Mouse (Mus musculus) CH12.LX (cell line): Measurements from ENCODE around the gene Pik3cb. TPM values are rescaled to one million over a fixed set of nuclear protein-coding genes. Genes with fewer than 3 reads are reported as not detected.

Experiments used
- DNase-seq: peaks from one replicate; pipeline ENCODE4 v3.0.0-alpha.2; 2013; ENCODE audit errors: extremely low read depth
- H3K27ac ChIP-seq: 2 replicates; pipeline ENCODE4 v1.5.1; 2012; ENCODE audit warnings: low read depth, mild to moderate bottlenecking, control low read depth, moderate library complexity; ENCODE audit not compliant: insufficient read depth
- H3K27me3 ChIP-seq: replicated peaks from 2 replicates; pipeline ENCODE3; 2012; ENCODE audit warnings: inconsistent platforms
- H3K36me3 ChIP-seq, 2 experiments: replicated peaks in 1 of 2; 2 replicates each; pipeline versions ENCODE3 to v1.6.1; 2012; ENCODE audit warnings: inconsistent platforms in 1 of 2, low read length in 1 of 2, mild to moderate bottlenecking in 1 of 2, mixed read lengths in 1 of 2, moderate library complexity in 1 of 2; ENCODE audit not compliant: control insufficient read depth in 1 of 2, insufficient read depth in 1 of 2
- H3K4me1 ChIP-seq, 2 experiments: 2 replicates each; pipeline ENCODE4 v1.6.1; 2012; ENCODE audit warnings: inconsistent platforms in 1 of 2, moderate library complexity in 1 of 2; ENCODE audit not compliant: insufficient read depth in 2 of 2, control insufficient read depth in 1 of 2
- H3K4me2 ChIP-seq: 2 replicates; pipeline ENCODE4 v1.6.1; 2012; ENCODE audit warnings: low read depth, mild to moderate bottlenecking, control low read depth; ENCODE audit not compliant: poor library complexity, insufficient read depth, severe bottlenecking
- H3K4me3 ChIP-seq, 3 experiments: fragments of 150-350 bp in 1 of 3; sonication (generic) in 1 of 3; replicated peaks in 1 of 3; 2 replicates each; pipeline versions ENCODE3 to v1.5.1; 2011 to 2012; ENCODE audit warnings: low read depth in 2 of 3, low read length in 2 of 3, mild to moderate bottlenecking in 2 of 3, moderate library complexity in 2 of 3, control low read depth in 1 of 3, improper control_type of control experiment in 1 of 3, inconsistent platforms in 1 of 3, mixed read lengths in 1 of 3; ENCODE audit not compliant: poor library complexity in 1 of 3
- H3K79me2 ChIP-seq: replicated peaks from 2 replicates; pipeline ENCODE4 v1.6.1; 2012; ENCODE audit warnings: mild to moderate bottlenecking, moderate library complexity; ENCODE audit not compliant: control insufficient read depth, poor library complexity, insufficient read depth, severe bottlenecking; ENCODE audit errors: extremely low read depth
- H3K9ac ChIP-seq: 2 replicates; pipeline ENCODE4 v1.6.1; 2012; ENCODE audit warnings: low read depth, mild to moderate bottlenecking, control low read depth, moderate library complexity; ENCODE audit not compliant: insufficient read depth
- H3K9me3 ChIP-seq: replicated peaks from 2 replicates; pipeline ENCODE3; 2012; ENCODE audit warnings: low read length, inconsistent platforms, mixed read lengths
- CHD2 ChIP-seq: IDR thresholded peaks from 2 replicates; pipeline ENCODE4 v1.6.1; 2011; ENCODE audit warnings: low read length, improper control_type of control experiment
- EP300 ChIP-seq: IDR thresholded peaks from 2 replicates; pipeline ENCODE4 v1.6.1; 2011; ENCODE audit warnings: low read length, improper control_type of control experiment
- GABPA ChIP-seq: IDR thresholded peaks from 2 replicates; pipeline ENCODE4 v1.6.1; 2012; ENCODE audit warnings: low read depth, low read length, improper control_type of control experiment, inconsistent platforms; ENCODE audit not compliant: insufficient replicate concordance
- IRF4 ChIP-seq: IDR thresholded peaks from 2 replicates; pipeline ENCODE4 v1.6.1; 2014; ENCODE audit warnings: low read depth, mild to moderate bottlenecking, inconsistent platforms, low read length, improper control_type of control experiment
- JUND ChIP-seq: conservative IDR thresholded peaks from 2 replicates; pipeline ENCODE4 v1.6.1; 2011; ENCODE audit warnings: low read depth, low read length, improper control_type of control experiment
- MAFK ChIP-seq: IDR thresholded peaks from 2 replicates; pipeline ENCODE4 v1.6.1; 2011; ENCODE audit warnings: low read length, improper control_type of control experiment; ENCODE audit not compliant: insufficient replicate concordance
- MAX ChIP-seq: IDR thresholded peaks from 2 replicates; pipeline ENCODE4 v1.6.1; 2011; ENCODE audit warnings: low read length, improper control_type of control experiment
- MEF2A ChIP-seq: IDR thresholded peaks from 2 replicates; pipeline ENCODE4 v1.6.1; 2014; ENCODE audit warnings: low read depth, mild to moderate bottlenecking, inconsistent platforms, low read length, improper control_type of control experiment, borderline replicate concordance
- MXI1 ChIP-seq: IDR thresholded peaks from 2 replicates; pipeline ENCODE4 v1.6.1; 2011; ENCODE audit warnings: mild to moderate bottlenecking, low read depth, low read length, improper control_type of control experiment
- MYC ChIP-seq: IDR thresholded peaks from 2 replicates; pipeline ENCODE4 v1.6.1; 2011; ENCODE audit warnings: low read depth, mild to moderate bottlenecking, improper control_type of control experiment, low read length
- PAX5 ChIP-seq: IDR thresholded peaks from 2 replicates; pipeline ENCODE4 v1.6.1; 2012; ENCODE audit warnings: low read length, inconsistent platforms, mixed read lengths
- POLR2A ChIP-seq: IDR thresholded peaks from 2 replicates; pipeline ENCODE4 v1.6.1; 2011; ENCODE audit warnings: low read depth, mild to moderate bottlenecking, improper control_type of control experiment, low read length
- POLR2AphosphoS2 ChIP-seq: IDR thresholded peaks from 2 replicates; pipeline ENCODE4 v1.6.1; 2011; ENCODE audit warnings: low read depth, low read length, improper control_type of control experiment
- RAD21 ChIP-seq: IDR thresholded peaks from 2 replicates; pipeline ENCODE4 v1.6.1; 2011; ENCODE audit warnings: low read depth, mild to moderate bottlenecking, low read length, improper control_type of control experiment, moderate library complexity
- RCOR1 ChIP-seq: conservative IDR thresholded peaks from 2 replicates; pipeline ENCODE4 v1.6.1; 2012; ENCODE audit warnings: low read depth, mild to moderate bottlenecking, inconsistent platforms, low read length, improper control_type of control experiment
- SIN3A ChIP-seq: IDR thresholded peaks from 2 replicates; pipeline ENCODE4 v1.6.1; 2012; ENCODE audit warnings: low read length, improper control_type of control experiment, inconsistent platforms
- TBP ChIP-seq: conservative IDR thresholded peaks from 2 replicates; pipeline ENCODE4 v1.6.1; 2011; ENCODE audit warnings: low read depth, low read length, improper control_type of control experiment
- UBTF ChIP-seq: IDR thresholded peaks from 2 replicates; pipeline ENCODE4 v1.6.1; 2012; ENCODE audit warnings: low read depth, mild to moderate bottlenecking, inconsistent platforms, low read length, improper control_type of control experiment, moderate library complexity
- USF2 ChIP-seq: conservative IDR thresholded peaks from 2 replicates; pipeline ENCODE4 v1.6.1; 2011; ENCODE audit warnings: low read depth, low read length, improper control_type of control experiment
- ZKSCAN1 ChIP-seq: IDR thresholded peaks from 2 replicates; pipeline ENCODE4 v1.6.1; 2012; ENCODE audit warnings: low read depth, inconsistent platforms, low read length, improper control_type of control experiment, borderline replicate concordance
- ZMIZ1 ChIP-seq: IDR thresholded peaks from 2 replicates; pipeline ENCODE4 v1.6.1; 2012; ENCODE audit warnings: low read depth, mild to moderate bottlenecking, inconsistent platforms, low read length, improper control_type of control experiment
- dilution Hi-C: fragments of 300-500 bp; cut with MboI; formaldehyde crosslinking; loops from 2 replicates; pipeline ENCODE4 v1.14.3; 2020; ENCODE audit warnings: low sequenced_read_pairs; ENCODE audit not compliant: extremely low pct_unique_long_range_greater_than_20kb, extremely low pct_ligation_motif_present
- in situ Hi-C: fragments of 300-500 bp; cut with MboI; formaldehyde crosslinking; loops from 3 replicates; pipeline ENCODE4 v1.14.3; 2019; ENCODE audit warnings: low sequenced_read_pairs, low pct_ligation_motif_present, low pct_unique_long_range_greater_than_20kb, mixed read lengths
- polyA plus RNA-seq: library from polyadenylated mRNA; unstranded; fragments of >175 nt; gene quantifications from 2 replicates; pipeline ENCODE4 v1.2.1, GENCODE M21; 2012; ENCODE audit warnings: low read depth; ENCODE audit not compliant: insufficient read length
- total RNA-seq, 2 experiments: library from RNA; depleted of rRNA; stranded (reverse); fragments of 300-350 nt in 1 of 2; fragments of >200 nt in 1 of 2; gene quantifications; 2 replicates each; pipeline ENCODE4 v1.2.3; 2012 to 2014

The Pik3cb gene
- total and polyA plus RNA-seq, 3 experiments: 1.0 to 3.2 (median 1.0) TPM

GRCm38 (mm10) chr9:99016301-99016700 is 124.1 kb downstream of the Pik3cb start:
- no peak for DNase-seq
- H3K4me2 ChIP-seq: no peak overlapping the region
- dilution Hi-C loops: no loop called here

GRCm38 (mm10) chr9:99009898-99010199 is 130.6 kb downstream of the Pik3cb start:
- Histone ChIP-seq H3K79me2 (no peaks in the 10 kb centered on the region), H3K4me1 (peaks cover 0 to 8% of the 10 kb centered on the region in 2 experiments; a peak in 1 of 4 replicates), H3K4me3 (no peak overlapping the region), H3K27ac (no peak overlapping the region), H3K9ac (no peak overlapping the region), H3K9me3 (no peaks in the 10 kb centered on the region), H3K4me2 (peak overlapping the region; percentile 66), H3K27me3 (no peaks in the 10 kb centered on the region), H3K36me3 (peaks cover 0 to 9% of the 10 kb centered on the region in 2 experiments)
- DNase-seq: no peak
- TF ChIP-seq POLR2AphosphoS2 (no peak), PAX5 (no peak), POLR2A (no peak), ZMIZ1 (no peak), RCOR1 (no peak), EP300 (no peak), MEF2A (no peak), TBP (no peak), JUND (no peak), USF2 (no peak), MYC (no peak), MAFK (no peak), RAD21 (no peak), CHD2 (no peak), GABPA (no peak)
- in situ Hi-C loops (no loop called here), dilution Hi-C loops (no loop called here)

More at GRCm38 (mm10) chr9:99016301-99016700, 124.1 kb downstream of the Pik3cb start:
- H3K4me1 ChIP-seq: no peaks in the 10 kb centered on the region
- H3K4me3 ChIP-seq: no peak overlapping the region
- no peak for TF ChIP-seq ZKSCAN1
- TF ChIP-seq RCOR1: no peak
- TF ChIP-seq IRF4: no peak
- no peak for TF ChIP-seq MAX
- no peak for TF ChIP-seq MXI1
- TF ChIP-seq SIN3A: no peak
- TF ChIP-seq ZMIZ1: no peak
- no peak for TF ChIP-seq JUND
- no peak for TF ChIP-seq POLR2AphosphoS2
- no peak for TF ChIP-seq MYC
- no peak for TF ChIP-seq UBTF
- no peaks in the 10 kb centered on the region for H3K27me3 ChIP-seq
- H3K9ac ChIP-seq: no peak overlapping the region
- no peaks in the 10 kb centered on the region for H3K9me3 ChIP-seq
- H3K79me2 ChIP-seq: no peaks in the 10 kb centered on the region
- no peak overlapping the region for H3K27ac ChIP-seq
- in situ Hi-C loops: no loop called here
- no peaks in the 10 kb centered on the region for H3K36me3 ChIP-seq
